Mouse (Mus musculus) E14TG2a.4 (cell line): ENCODE results near the gene Fbxo3.
"Not testable (repeated sequence)": the region's sequence is repeated elsewhere in the genome, so short reads cannot be mapped to it uniquely, and the experiment has no call there.

Experiments
- H3K27me3 ChIP-seq: 2 replicates; pipeline ENCODE4 v1.6.1; 2014; ENCODE audit warnings: low read length, control low read depth; ENCODE audit not compliant: insufficient read depth
- H3K36me3 ChIP-seq: 2 replicates; pipeline ENCODE4 v1.6.1; 2014; ENCODE audit warnings: low read length, control low read depth; ENCODE audit not compliant: insufficient read depth
- H3K4me1 ChIP-seq: replicated peaks from 2 replicates; pipeline ENCODE4 v1.6.1; 2014; ENCODE audit warnings: low read depth, low read length, control low read depth
- H3K4me3 ChIP-seq: replicated peaks from 2 replicates; pipeline ENCODE4 v1.5.1; 2014; ENCODE audit warnings: mild to moderate bottlenecking, low read length
- H3K9me3 ChIP-seq: 2 replicates; pipeline ENCODE4 v1.6.1; 2014; ENCODE audit warnings: low read length, control low read depth
- CTCF ChIP-seq: conservative IDR thresholded peaks from 2 replicates; pipeline ENCODE4 v1.5.1; 2014; ENCODE audit warnings: low read length
- NANOG ChIP-seq: IDR thresholded peaks from 2 replicates; pipeline ENCODE4 v1.6.1; 2014; ENCODE audit warnings: borderline replicate concordance, low read length, mixed read lengths
- POU5F1 ChIP-seq: IDR thresholded peaks from 2 replicates; pipeline ENCODE4 v1.6.1; 2014; ENCODE audit warnings: low read length, borderline replicate concordance

The Fbxo3 gene

DNA sequence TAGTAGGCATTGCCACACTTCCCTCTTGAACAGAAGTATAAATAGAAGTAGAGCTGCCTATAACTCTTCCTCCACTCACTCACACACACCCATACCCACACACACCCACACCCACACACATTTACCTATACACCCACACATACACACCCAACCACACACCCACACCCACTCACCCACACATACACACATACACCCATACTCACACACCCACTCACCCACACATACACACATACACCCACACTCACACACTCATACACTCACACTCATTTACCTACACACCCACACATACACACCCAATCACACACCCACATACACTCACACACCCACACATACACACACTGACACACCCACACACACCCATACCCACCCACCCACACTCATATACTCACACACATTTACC is 55.0 kb downstream of the Fbxo3 start:
- H3K36me3 ChIP-seq = no peaks in the 10 kb centered on the region
- H3K9me3 ChIP-seq = no peaks in the 10 kb centered on the region
- no peaks in the 10 kb centered on the region for H3K27me3 ChIP-seq
- H3K4me3 ChIP-seq = no peak overlapping the region
- no peak for TF ChIP-seq POU5F1
- no peak for TF ChIP-seq CTCF
- TF ChIP-seq NANOG = no peak
- no peaks in the 10 kb centered on the region for H3K4me1 ChIP-seq

GRCm38 (mm10) chr2:104084027-104084426 is 56.5 kb downstream of the Fbxo3 start:
- not testable (repeated sequence) for H3K9me3 ChIP-seq, H3K4me1 ChIP-seq, H3K27me3 ChIP-seq, H3K36me3 ChIP-seq, H3K4me3 ChIP-seq

DNA sequence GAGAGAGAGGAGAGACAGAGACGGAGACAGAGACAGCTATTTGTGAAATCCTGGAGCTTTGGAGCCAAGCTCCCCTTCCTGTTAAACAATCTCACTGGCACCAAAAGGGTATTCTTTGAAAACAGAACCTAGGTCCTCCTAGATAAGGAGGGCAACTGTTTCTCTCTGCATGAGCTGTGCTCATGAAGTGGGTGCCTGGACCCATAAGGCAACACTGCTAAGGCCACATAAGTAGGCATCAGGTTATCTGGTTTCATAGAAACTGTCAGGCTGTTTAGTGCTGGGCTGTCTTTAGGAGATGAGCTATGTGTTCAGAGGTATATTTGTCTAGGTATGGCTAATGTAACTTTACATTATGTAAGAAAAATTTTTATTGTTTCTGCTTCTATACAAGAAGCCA is 60.0 kb downstream of the Fbxo3 start:
- not testable (repeated sequence) for H3K36me3 ChIP-seq, H3K4me1 ChIP-seq, H3K27me3 ChIP-seq, H3K4me3 ChIP-seq
- peaks cover 16% of the 10 kb centered on the region for H3K9me3 ChIP-seq

GRCm38 (mm10) chr2:104093305-104093704 is 65.8 kb downstream of the Fbxo3 start:
- Histone ChIP-seq H3K9me3 (peaks cover 25% of the 10 kb centered on the region), H3K27me3 (no peaks in the 10 kb centered on the region), H3K36me3 (peaks cover 8% of the 10 kb centered on the region; the same call in 1 of the 2 replicates), H3K4me1 (peaks cover 12% of the 10 kb centered on the region), H3K4me3 (no peak overlapping the region)
- TF ChIP-seq NANOG (no peak), POU5F1 (no peak), CTCF (no peak)

GRCm38 (mm10) chr2:104095741-104096213 is 68.3 kb downstream of the Fbxo3 start, which contains the start of gene Cd59a:
Gene Cd59a, plus strand, starts transcription at chr2:104095801.
- no peak for TF ChIP-seq NANOG
- Histone ChIP-seq H3K4me3 (peak within 1 kb of the TSS; percentile 74), H3K36me3 (peaks cover 8% of the 10 kb centered on the region; the same call in 1 of the 2 replicates), H3K27me3 (no peaks in the 10 kb centered on the region), H3K4me1 (peaks cover 32% of the 10 kb centered on the region), H3K9me3 (peaks cover 19% of the 10 kb centered on the region)

DNA sequence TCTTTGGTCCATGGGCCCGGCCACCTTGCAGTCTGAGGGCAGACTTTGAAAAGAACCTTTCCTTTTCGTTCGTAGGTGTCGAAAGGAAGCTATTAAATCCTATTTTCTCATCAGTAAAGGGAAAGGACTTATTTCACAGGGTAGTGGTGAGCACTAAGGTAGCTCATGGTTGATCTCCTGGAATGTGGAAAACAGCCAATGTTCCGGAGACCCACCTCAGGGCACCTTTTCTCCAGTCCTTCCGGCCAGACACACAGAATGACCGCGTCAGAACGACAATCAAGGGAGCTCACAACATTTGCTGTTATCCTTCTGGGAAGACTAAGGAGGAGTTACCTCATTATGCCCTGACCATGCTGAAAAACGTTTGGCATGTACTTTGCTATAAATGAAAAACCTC is 68.7 kb downstream of the Fbxo3 start:
- Histone ChIP-seq H3K36me3 (peaks cover 8% of the 10 kb centered on the region; the same call in 1 of the 2 replicates), H3K27me3 (no peaks in the 10 kb centered on the region), H3K9me3 (peaks cover 19% of the 10 kb centered on the region), H3K4me3 (peak overlapping the region; percentile 74), H3K4me1 (peaks cover 32% of the 10 kb centered on the region)
- no peak for TF ChIP-seq CTCF
- no peak for TF ChIP-seq NANOG
- no peak for TF ChIP-seq POU5F1

- H3K4me1 ChIP-seq = peaks cover 32% of the 10 kb centered on the region
Measured at GRCm38 (mm10) chr2:104096796-104097195, 69.3 kb downstream of the Fbxo3 start.

DNA sequence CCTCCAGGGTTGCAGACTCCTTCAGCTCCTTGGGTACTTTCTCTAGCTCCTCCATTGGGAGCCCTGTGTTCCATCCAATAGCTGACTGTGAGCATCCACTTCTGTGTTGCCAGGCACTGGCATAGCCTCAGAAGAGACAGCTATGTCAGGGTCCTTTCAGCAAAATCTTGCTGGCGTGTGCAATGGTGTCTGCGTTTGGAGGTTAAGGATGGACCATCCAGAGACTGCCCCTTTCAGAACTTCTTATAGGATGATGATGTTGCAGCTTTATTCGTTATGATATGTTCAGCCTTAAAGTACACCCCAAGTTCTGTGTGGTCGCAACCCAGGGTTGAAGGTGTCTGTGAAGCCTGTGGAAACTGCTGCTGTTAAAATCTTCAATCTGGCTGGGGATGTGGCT is 69.9 kb downstream of the Fbxo3 start:
- H3K4me3 ChIP-seq, H3K36me3 ChIP-seq, H3K27me3 ChIP-seq: not testable (repeated sequence)
- H3K9me3 ChIP-seq = peaks cover 10% of the 10 kb centered on the region
- peaks cover 32% of the 10 kb centered on the region for H3K4me1 ChIP-seq

More at GRCm38 (mm10) chr2:104096796-104097195, 69.3 kb downstream of the Fbxo3 start:
- H3K27me3 ChIP-seq, H3K36me3 ChIP-seq, H3K4me3 ChIP-seq: not testable (repeated sequence)
- H3K9me3 ChIP-seq = peaks cover 16% of the 10 kb centered on the region

DNA sequence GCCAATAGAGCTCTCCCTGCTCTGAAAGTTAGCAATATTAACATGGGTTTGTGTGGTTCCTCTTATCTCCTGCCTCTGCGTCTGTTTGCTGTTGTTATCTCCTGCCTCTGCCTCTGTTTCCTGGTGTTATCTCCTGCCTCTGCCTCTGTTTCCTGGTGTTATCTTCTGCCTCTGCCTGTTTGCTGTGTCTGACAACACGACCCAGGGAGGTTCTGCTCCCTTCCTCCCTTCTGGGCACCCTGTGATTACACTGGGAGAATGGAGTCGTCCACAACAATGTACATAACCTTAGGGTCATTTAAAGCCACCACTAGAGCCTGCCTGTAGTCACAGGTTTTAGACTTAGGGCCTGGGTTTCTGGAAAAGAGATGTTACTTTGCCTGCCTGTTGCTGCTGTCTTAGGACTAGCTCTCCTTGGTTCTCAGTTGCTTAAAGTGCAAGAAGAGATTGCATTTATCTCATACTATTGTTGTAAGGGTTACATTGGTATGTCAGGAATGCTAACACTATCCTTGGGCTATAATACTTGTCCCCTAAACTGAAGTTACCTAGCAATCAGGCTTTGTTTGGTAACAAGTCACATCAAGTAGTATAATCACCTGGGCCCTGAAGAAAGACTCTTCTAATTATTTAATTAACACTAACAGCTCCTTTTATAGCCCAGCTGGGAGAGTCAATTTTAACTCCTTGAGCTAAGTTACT is 71.2 kb downstream of the Fbxo3 start:
- no peaks in the 10 kb centered on the region for H3K9me3 ChIP-seq
- no peak for TF ChIP-seq POU5F1
- TF ChIP-seq NANOG = peak; percentile 90
- no peak for TF ChIP-seq CTCF
- no peaks in the 10 kb centered on the region for H3K36me3 ChIP-seq
- H3K4me3 ChIP-seq = no peak overlapping the region
- no peaks in the 10 kb centered on the region for H3K27me3 ChIP-seq
- H3K4me1 ChIP-seq = peaks cover 32% of the 10 kb centered on the region
